Mouse (Mus musculus) layer of hippocampus, postnatal 25 days (tissue): ENCODE measurements around the gene Acad8. TPM values are rescaled to one million over a fixed set of nuclear protein-coding genes. Genes with fewer than 3 reads are reported as not detected.
A peak's percentile ranks its signal among the peaks of the same experiment; 100 is the strongest.

Source experiments
- DNase-seq, 2 experiments: peaks; one replicate each; pipeline ENCODE4 v3.0.0; 2022; ENCODE audit warnings: mixed read lengths in 2 of 2, low spot score in 1 of 2; ENCODE audit errors: extremely low spot score in 1 of 2
- total RNA-seq, 2 experiments: library from RNA; stranded (reverse); gene quantifications; 2 replicates each; pipeline ENCODE4 v1.2.3; 2021

Acad8 gene
- 10 to 100 TPM; 35.0 to 36.4 TPM for total RNA-seq

- peak; percentile 79 to 85 for DNase-seq
Measured at GRCm38 (mm10) chr9:26999461-27000395, at the start of gene Acad8, which contains the start of gene Thyn1. Gene Acad8 (minus strand): TSS chr9:26999566. Gene Thyn1 (plus strand): TSS chr9:26999710.

GRCm38 (mm10) chr9:27043892-27044291 lies 44.5 kb upstream of the Acad8 start:
- DNase-seq, result no peak

DNA sequence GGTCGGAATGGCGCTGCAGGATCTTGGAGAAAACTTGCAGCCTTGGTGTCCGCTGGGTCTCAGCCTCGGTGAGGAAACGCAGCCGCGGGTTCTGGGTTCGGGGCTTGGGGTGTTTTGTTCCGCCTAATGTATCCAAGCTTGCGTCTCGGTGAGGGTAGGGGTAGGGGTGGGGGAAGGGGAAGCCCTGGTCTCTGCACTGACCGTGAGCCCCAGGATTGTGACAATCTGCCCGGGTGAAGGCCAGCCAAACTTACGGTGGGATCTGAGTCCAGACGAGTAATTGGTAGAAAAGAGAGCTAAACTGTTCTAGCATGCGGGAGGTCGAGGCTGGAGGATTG lies 31.4 kb upstream of the Acad8 start:
- no peak for DNase-seq

DNA sequence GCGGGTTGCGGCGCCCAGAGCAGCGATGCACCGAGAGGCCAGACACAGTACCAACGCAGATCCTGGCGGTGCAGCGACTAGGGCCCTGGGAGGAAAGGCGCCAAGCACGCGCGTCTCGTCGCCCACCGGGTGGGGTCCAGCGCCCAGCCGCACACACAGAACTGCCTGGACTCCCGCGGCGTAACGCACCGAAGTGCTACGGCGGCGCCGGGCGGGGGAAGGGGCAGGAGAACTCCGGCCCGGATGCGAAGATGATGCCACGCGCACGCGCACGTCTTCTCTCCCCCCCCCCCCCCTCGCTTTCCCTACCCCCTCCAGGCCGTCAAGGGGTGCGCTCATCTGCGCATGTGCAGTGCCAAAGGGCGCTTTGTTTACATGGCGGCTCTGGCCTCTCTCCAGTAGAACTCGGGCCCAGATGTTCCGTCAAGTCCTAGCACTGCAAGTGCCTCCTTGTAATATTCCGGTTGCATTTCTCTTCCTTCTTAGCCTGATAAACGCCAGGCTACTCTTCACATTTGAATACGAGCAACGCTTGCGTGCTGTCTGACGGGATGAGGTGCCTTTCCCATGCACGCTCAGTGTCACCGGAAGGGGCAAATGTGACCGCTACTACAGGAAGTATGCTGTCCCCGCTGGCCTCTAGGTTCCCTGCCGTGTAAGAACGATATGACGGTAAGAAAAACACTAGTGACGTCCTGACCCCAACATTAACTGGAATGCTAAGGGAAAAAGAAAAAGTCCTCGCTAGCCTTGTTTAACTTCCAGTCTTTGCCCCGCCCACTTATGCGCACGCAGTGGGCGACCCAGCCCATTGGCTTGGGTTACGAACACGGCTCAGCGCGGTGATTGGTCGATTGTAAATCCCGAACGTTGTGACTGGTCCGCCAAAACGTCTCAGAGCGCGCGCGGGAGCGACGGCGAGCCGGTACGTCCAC lies 30.7 kb upstream of the Acad8 start, which contains the start of the genes Vps26b and Ncapd3:
TSS of gene Vps26b (minus strand) at position 238 of the 935 bp plus-strand sequence.
TSS of gene Ncapd3 (plus strand) at position 348 of the 935 bp plus-strand sequence.
- DNase-seq, result peak; percentile 85 to 93

- peak in 1 of 2 experiments; percentile 35 for DNase-seq
Measured at GRCm38 (mm10) chr9:27029022-27029827, 29.9 kb upstream of the Acad8 start.

DNA sequence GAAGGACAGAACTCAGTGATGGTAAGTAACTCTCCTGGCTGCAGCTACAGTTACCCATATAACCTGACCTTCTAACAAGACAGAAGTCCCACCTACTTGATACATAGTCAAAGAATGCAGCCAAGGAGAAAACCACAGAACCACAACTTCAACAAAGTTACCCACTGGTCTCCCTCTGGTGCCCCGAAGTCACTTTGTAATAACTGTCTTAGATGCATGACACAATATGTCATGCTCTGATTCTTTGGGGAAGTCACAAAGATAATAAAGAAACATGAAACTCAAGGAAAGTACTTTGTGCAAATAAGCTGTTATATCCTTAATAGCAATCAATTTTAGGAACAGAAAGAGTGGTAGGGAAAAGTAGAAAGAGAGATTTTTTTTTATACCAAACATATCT lies 27.3 kb upstream of the Acad8 start:
- DNase-seq, result no peak

- DNase-seq, result no peak
Measured at GRCm38 (mm10) chr9:27023681-27024080, 24.3 kb upstream of the Acad8 start.

- no peak for DNase-seq
Measured at GRCm38 (mm10) chr9:27018961-27019360, 19.6 kb upstream of the Acad8 start.

- no peak for DNase-seq
Measured at GRCm38 (mm10) chr9:27011572-27011971, 12.2 kb upstream of the Acad8 start.

GRCm38 (mm10) chr9:27009231-27009630 lies 9.9 kb upstream of the Acad8 start:
- DNase-seq, result no peak

- no peak for DNase-seq
Measured at GRCm38 (mm10) chr9:27006866-27007265, 7.5 kb upstream of the Acad8 start.

DNA sequence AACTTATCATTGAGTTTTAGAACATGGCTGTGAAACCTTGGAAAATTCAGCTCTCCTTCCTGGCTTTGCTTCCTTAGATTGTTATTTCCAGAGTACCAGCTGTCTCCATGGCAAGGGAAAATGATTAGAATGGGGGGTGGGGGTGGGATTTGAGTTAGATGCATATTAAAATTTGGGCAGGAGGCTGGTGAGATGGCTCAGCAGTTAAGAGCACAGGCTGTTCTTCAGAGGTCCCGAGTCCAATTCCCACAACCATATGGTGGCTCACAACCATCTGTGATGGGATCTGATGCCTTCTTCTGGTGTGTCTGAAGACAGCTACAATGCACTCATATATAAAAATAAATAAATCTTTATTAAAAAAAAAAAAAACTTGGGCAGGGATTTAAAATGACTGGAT lies 6.6 kb upstream of the Acad8 start:
- DNase-seq, result peak in 1 of 2 experiments; percentile 44

GRCm38 (mm10) chr9:27005231-27005630 lies 5.9 kb upstream of the Acad8 start:
- DNase-seq, result no peak

- no peak for DNase-seq
Measured at GRCm38 (mm10) chr9:26998669-26999460, 501 bp downstream of the Acad8 start.

GRCm38 (mm10) chr9:26997501-26997900 lies 1.9 kb downstream of the Acad8 start:
- DNase-seq, result no peak

GRCm38 (mm10) chr9:26997062-26997461 lies 2.3 kb downstream of the Acad8 start:
- no peak for DNase-seq

- DNase-seq, result no peak
Measured at GRCm38 (mm10) chr9:26993900-26994299, 5.5 kb downstream of the Acad8 start.

DNA sequence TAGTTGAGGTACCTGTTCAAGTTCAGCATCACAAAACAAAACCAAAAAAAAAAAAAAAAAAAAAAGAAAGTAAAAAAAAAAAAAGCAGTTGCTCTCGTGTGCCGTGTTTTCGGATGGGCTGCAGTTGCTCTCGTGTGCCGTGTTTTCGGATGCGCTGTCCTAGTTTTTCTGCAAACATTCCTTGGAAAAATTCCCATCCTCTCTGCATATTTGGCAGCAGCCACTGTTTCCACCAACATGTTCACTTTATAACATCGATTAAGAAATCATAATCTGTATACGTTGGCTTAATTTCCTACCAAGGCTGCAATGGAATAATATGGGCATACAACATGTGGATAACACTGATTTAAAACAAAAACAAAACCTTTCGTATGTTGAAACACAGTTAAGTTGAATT lies 6.2 kb downstream of the Acad8 start:
- no peak for DNase-seq

- DNase-seq, result no peak
Measured at GRCm38 (mm10) chr9:26990181-26990580, 9.2 kb downstream of the Acad8 start.
